Mouse (Mus musculus): ENCODE results near the gene H2al1d. TPM values are rescaled to one million over a fixed set of nuclear protein-coding genes. Genes with fewer than 3 reads are reported as not detected.
"Not testable (repeated sequence)": the region's sequence is repeated elsewhere in the genome, so short reads cannot be mapped to it uniquely, and the experiment has no call there.

H2al1d gene
- polyA plus RNA-seq, 1 experiment: not detected

DNA sequence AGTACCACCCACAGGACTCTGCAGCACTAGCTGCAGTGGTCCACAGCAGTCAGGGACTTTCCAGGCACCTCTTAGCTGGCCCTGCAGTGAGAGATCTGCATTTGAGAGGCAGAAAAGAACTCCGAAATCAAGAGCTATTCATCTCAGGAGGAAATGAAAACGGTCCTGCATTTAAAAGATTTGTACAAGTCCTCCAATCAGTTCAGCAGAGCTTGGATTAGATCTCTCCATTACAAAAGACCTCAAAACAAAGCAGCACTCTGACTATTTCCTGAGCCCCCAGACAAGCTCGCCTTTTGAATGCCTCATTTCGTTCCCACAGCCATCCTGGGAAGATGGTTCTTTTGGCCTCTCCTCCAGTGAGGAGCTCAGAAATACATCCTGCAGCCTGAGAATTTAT is 19.4 kb upstream of the H2al1d start:
- no peaks in the 10 kb centered on the region for H3K36me3 ChIP-seq (ENCODE audit: control insufficient read depth, insufficient read depth, low read length)
- no peak overlapping the region for H3K4me3 ChIP-seq (ENCODE audit: insufficient read depth, low read depth, low read length)
- 78% methylated on average over 4 of the region's 4 CpGs for WGBS
- no peaks in the 10 kb centered on the region for H3K4me1 ChIP-seq (ENCODE audit: control insufficient read depth, insufficient read depth, low read length)
- no peak for TF ChIP-seq CTCF (conservative IDR thresholded peaks at IDR 0.05; ENCODE audit: insufficient read depth, insufficient read length, low read depth, low read length)
- no peak for TF ChIP-seq POLR2A (IDR thresholded peaks at IDR 0.05; ENCODE audit: low read depth, low read length)
- no peak overlapping the region for H3K27ac ChIP-seq (ENCODE audit: insufficient read depth, low read depth, low read length)
- DNase-seq: no peak
- H3K27me3 ChIP-seq (replicated peaks; ENCODE audit: control insufficient read depth, insufficient read depth, low read length): no peaks in the 10 kb centered on the region; the same call in 1 of the 2 replicates

GRCm38 (mm10) chrX:11298957-11299356 is 9.7 kb upstream of the H2al1d start, which contains the start of gene H2al1a:
TSS of gene H2al1a (plus strand) at chrX:11299257.
- not testable (repeated sequence) for H3K27me3 ChIP-seq (replicated peaks; ENCODE audit: control insufficient read depth, insufficient read depth, low read length); DNase-seq; H3K4me3 ChIP-seq (ENCODE audit: insufficient read depth, low read depth, low read length); H3K27ac ChIP-seq (ENCODE audit: insufficient read depth, low read depth, low read length); H3K4me1 ChIP-seq (ENCODE audit: control insufficient read depth, insufficient read depth, low read length); H3K36me3 ChIP-seq (ENCODE audit: control insufficient read depth, insufficient read depth, low read length)
- WGBS: no CpG with 5 or more reads among the region's 3 CpGs

- WGBS: 100% methylated on average over 1 of the region's 3 CpGs
- H3K36me3 ChIP-seq (ENCODE audit: control insufficient read depth, insufficient read depth, low read length); H3K27ac ChIP-seq (ENCODE audit: insufficient read depth, low read depth, low read length); H3K27me3 ChIP-seq (replicated peaks; ENCODE audit: control insufficient read depth, insufficient read depth, low read length); H3K4me1 ChIP-seq (ENCODE audit: control insufficient read depth, insufficient read depth, low read length); H3K4me3 ChIP-seq (ENCODE audit: insufficient read depth, low read depth, low read length); DNase-seq: not testable (repeated sequence)
These were observed 6.5 kb upstream of the H2al1d start, which contains the start of gene H2al1b for GRCm38 (mm10) chrX:11302132-11302531. TSS of gene H2al1b (plus strand) at chrX:11302432.

DNA sequence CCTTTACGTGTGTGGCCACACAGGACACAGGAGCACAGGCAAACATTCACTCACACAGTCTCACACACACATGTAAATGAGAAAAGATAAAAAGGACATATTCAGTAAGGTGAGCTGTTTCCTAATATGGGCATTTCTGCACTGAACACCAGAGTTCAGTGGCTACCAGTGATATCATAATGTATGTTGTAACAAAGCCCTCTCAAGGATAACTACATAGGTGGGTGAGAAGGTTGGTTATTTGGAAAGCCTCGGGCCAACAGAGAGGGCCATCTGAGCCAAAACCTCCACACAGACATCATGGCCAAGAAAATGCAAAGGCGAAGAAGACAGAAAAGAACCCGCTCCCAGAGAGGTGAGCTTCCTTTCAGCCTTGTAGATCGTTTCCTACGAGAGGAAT is 3.3 kb upstream of the H2al1d start, which contains the start of gene H2al1c:
Gene H2al1c (plus strand): TSS at position 301 of the 400 bp plus-strand sequence.
- H3K36me3 ChIP-seq (ENCODE audit: control insufficient read depth, insufficient read depth, low read length); H3K27ac ChIP-seq (ENCODE audit: insufficient read depth, low read depth, low read length); H3K27me3 ChIP-seq (replicated peaks; ENCODE audit: control insufficient read depth, insufficient read depth, low read length); H3K4me3 ChIP-seq (ENCODE audit: insufficient read depth, low read depth, low read length); DNase-seq; H3K4me1 ChIP-seq (ENCODE audit: control insufficient read depth, insufficient read depth, low read length): not testable (repeated sequence)
- WGBS: 94% methylated on average over 2 of the region's 6 CpGs

GRCm38 (mm10) chrX:11311634-11312033 is 3.0 kb downstream of the H2al1d start, which contains the start of gene H2al1e:
TSS of gene H2al1e (plus strand) at chrX:11311934.
- WGBS: no CpG with 5 or more reads among the region's 3 CpGs
- not testable (repeated sequence) for H3K4me3 ChIP-seq (ENCODE audit: insufficient read depth, low read depth, low read length)

DNA sequence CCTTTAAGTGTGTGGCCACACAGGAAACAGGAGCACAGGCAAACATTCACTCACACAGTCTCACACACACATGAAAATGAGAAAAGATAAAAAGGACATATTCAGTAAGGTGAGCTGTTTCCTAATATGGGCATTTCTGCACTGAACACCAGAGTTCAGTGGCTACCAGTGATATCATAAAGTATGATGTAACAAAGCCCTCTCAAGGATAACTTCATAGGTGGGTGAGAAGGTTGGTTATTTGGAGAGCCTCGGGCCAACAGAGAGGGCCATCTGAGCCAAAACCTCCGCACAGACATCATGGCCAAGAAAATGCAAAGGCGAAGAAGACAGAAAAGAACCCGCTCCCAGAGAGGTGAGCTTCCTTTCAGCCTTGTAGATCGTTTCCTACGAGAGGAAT is 6.2 kb downstream of the H2al1d start, which contains the start of gene H2al1f:
Gene H2al1f (plus strand): TSS at position 301 of the 400 bp plus-strand sequence.
- WGBS: no CpG with 5 or more reads among the region's 6 CpGs
- not testable (repeated sequence) for H3K4me1 ChIP-seq (ENCODE audit: control insufficient read depth, insufficient read depth, low read length); DNase-seq; H3K36me3 ChIP-seq (ENCODE audit: control insufficient read depth, insufficient read depth, low read length); H3K4me3 ChIP-seq (ENCODE audit: insufficient read depth, low read depth, low read length); H3K27ac ChIP-seq (ENCODE audit: insufficient read depth, low read depth, low read length); H3K27me3 ChIP-seq (replicated peaks; ENCODE audit: control insufficient read depth, insufficient read depth, low read length)

More at GRCm38 (mm10) chrX:11311634-11312033, 3.0 kb downstream of the H2al1d start, which contains the start of gene H2al1e:
- not testable (repeated sequence) for H3K36me3 ChIP-seq (ENCODE audit: control insufficient read depth, insufficient read depth, low read length); DNase-seq; H3K27ac ChIP-seq (ENCODE audit: insufficient read depth, low read depth, low read length); H3K27me3 ChIP-seq (replicated peaks; ENCODE audit: control insufficient read depth, insufficient read depth, low read length); H3K4me1 ChIP-seq (ENCODE audit: control insufficient read depth, insufficient read depth, low read length)

DNA sequence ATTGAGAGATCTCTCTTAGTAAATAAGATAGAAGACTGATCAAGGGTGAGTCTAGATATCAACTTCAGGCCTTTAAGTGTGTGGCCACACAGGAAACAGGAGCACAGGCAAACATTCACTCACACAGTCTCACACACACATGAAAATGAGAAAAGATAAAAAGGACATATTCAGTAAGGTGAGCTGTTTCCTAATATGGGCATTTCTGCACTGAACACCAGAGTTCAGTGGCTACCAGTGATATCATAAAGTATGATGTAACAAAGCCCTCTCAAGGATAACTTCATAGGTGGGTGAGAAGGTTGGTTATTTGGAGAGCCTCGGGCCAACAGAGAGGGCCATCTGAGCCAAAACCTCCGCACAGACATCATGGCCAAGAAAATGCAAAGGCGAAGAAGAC is 9.3 kb downstream of the H2al1d start, which contains the start of gene H2al1g:
Gene H2al1g (plus strand): TSS at position 301 of the 400 bp plus-strand sequence.
- WGBS: no CpG with 5 or more reads among the region's 3 CpGs
- not testable (repeated sequence) for H3K4me3 ChIP-seq (ENCODE audit: insufficient read depth, low read depth, low read length); H3K27me3 ChIP-seq (replicated peaks; ENCODE audit: control insufficient read depth, insufficient read depth, low read length); H3K4me1 ChIP-seq (ENCODE audit: control insufficient read depth, insufficient read depth, low read length); H3K27ac ChIP-seq (ENCODE audit: insufficient read depth, low read depth, low read length); H3K36me3 ChIP-seq (ENCODE audit: control insufficient read depth, insufficient read depth, low read length); DNase-seq

- H3K27me3 ChIP-seq (replicated peaks; ENCODE audit: control insufficient read depth, insufficient read depth, low read length); H3K27ac ChIP-seq (ENCODE audit: insufficient read depth, low read depth, low read length); H3K4me3 ChIP-seq (ENCODE audit: insufficient read depth, low read depth, low read length); DNase-seq; H3K4me1 ChIP-seq (ENCODE audit: control insufficient read depth, insufficient read depth, low read length); H3K36me3 ChIP-seq (ENCODE audit: control insufficient read depth, insufficient read depth, low read length): not testable (repeated sequence)
- no CpG with 5 or more reads among the region's 6 CpGs for WGBS
These were observed 12.6 kb downstream of the H2al1d start, which contains the start of gene H2al1h for GRCm38 (mm10) chrX:11321192-11321591. TSS of gene H2al1h (plus strand) at chrX:11321492.

DNA sequence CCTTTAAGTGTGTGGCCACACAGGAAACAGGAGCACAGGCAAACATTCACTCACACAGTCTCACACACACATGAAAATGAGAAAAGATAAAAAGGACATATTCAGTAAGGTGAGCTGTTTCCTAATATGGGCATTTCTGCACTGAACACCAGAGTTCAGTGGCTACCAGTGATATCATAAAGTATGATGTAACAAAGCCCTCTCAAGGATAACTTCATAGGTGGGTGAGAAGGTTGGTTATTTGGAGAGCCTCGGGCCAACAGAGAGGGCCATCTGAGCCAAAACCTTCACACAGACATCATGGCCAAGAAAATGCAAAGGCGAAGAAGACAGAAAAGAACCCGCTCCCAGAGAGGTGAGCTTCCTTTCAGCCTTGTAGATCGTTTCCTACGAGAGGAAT is 15.7 kb downstream of the H2al1d start, which contains the start of gene H2al1i:
Gene H2al1i (plus strand): TSS at position 301 of the 400 bp plus-strand sequence.
- 86% methylated on average over 2 of the region's 5 CpGs for WGBS
- not testable (repeated sequence) for H3K36me3 ChIP-seq (ENCODE audit: control insufficient read depth, insufficient read depth, low read length); H3K4me1 ChIP-seq (ENCODE audit: control insufficient read depth, insufficient read depth, low read length); DNase-seq; H3K27ac ChIP-seq (ENCODE audit: insufficient read depth, low read depth, low read length); H3K4me3 ChIP-seq (ENCODE audit: insufficient read depth, low read depth, low read length); H3K27me3 ChIP-seq (replicated peaks; ENCODE audit: control insufficient read depth, insufficient read depth, low read length)

- H3K4me1 ChIP-seq (ENCODE audit: control insufficient read depth, insufficient read depth, low read length); H3K36me3 ChIP-seq (ENCODE audit: control insufficient read depth, insufficient read depth, low read length); H3K27ac ChIP-seq (ENCODE audit: insufficient read depth, low read depth, low read length); DNase-seq; H3K27me3 ChIP-seq (replicated peaks; ENCODE audit: control insufficient read depth, insufficient read depth, low read length); H3K4me3 ChIP-seq (ENCODE audit: insufficient read depth, low read depth, low read length): not testable (repeated sequence)
- 93% methylated on average over 2 of the region's 2 CpGs for WGBS
These were observed 18.9 kb downstream of the H2al1d start, which contains the start of gene H2al1j for GRCm38 (mm10) chrX:11327522-11327921. TSS of gene H2al1j (plus strand) at chrX:11327822.

Measured in kidney, adult 2 months (tissue).